Mouse (Mus musculus): ENCODE results near the gene Treml1.
"Not testable (repeated sequence)": the region's sequence is repeated elsewhere in the genome, so short reads cannot be mapped to it uniquely, and the experiment has no call there.

The Treml1 gene

DNA sequence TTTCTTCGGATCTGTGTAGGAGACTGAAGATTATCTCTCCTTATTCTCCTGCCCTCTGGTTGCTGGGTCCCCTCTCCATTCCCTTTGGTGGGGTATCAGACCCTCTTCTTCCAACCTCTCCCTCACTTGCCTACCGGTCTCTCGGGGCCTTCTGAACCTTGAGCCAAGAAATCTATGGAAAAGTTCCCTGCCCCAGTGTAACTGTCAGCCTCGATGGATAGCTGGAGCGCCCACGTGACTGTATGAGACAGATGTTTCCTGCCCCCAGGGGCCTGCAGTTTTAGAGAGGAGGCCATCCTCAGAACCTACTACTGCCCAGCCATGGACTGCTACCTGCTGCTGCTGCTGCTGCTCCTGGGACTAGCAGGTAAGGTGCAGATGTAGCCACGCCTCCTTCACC is at the start of gene Treml1:
Gene Treml1, plus strand, starts transcription at position 301 of the 400 bp plus-strand sequence.
- DNase-seq, result no peak

DNA sequence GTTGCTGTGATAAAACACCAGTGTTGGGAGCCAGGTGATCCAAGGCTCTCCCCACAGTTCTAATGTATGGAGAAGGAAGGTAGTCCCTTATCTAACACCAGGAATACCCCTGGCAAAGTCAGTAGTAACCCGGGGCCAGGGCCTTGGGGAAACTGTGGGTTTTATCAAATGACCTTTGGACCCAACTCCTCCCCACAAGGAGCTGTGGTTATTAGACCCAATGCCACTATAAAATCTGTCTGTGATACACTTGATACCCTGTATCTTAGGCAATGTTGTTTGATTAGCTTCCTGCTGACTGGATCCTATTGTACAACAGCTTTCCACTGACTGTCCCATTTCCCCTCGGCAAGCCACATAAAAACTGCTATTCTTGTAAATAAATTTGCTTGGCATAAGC is 47.6 kb upstream of the Treml1 start:
- DNase-seq, result no peak

DNA sequence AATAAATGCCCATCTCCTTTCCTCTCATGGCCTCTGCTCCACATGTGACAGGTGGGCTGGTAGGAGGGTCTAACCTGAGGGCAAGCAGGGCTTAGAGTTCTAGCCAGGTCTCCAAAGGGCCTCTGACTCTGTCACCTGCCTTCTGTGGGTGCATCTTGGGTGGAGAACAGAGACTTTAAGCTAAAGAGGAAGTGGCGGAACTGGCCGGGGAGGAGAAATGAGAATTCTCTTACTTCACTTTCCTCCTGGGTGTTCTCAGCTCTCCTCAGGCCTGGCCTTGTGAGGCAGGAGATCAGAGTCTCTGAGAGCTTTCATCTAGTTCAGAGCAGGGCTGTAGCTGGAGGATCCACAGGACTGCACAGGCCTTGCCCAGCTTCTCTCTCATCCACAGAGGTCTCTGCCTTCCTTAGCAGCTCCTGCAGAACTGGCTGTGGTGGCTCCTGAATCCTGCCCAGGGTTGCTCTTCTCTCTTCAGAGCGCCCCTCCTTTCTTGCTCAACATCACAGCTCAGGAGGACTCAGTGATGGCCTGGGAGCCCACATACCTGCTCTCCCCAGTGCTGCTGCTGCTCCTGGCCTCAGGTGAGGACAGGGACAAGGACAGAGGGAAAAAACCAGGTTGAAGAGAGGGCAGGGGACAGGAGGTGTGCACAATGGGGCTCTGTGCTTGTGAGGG is 43.7 kb upstream of the Treml1 start, which contains the start of gene B430306N03Rik:
Gene B430306N03Rik, plus strand, starts transcription at position 237 of the 675 bp plus-strand sequence.
- DNase-seq, result not testable (repeated sequence)

DNA sequence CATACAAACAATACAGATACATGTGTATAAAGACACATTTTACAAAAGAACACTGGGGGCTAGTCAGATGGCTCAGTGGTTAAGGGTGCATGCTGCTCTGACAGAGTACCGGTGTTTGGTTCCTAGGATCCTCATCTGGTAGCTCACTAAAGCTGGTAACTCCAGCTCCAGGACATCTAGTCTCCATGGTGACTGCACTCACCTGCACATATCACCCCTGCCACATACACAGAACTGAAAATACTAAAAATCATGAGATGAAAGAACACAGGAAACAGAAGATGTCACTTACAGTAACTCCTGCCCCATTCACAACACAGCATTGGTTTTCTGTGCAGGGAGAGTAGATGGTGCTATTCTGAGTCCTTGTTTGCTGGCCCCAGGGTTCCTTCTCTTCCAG is 41.0 kb upstream of the Treml1 start:
- DNase-seq, result no peak

DNA sequence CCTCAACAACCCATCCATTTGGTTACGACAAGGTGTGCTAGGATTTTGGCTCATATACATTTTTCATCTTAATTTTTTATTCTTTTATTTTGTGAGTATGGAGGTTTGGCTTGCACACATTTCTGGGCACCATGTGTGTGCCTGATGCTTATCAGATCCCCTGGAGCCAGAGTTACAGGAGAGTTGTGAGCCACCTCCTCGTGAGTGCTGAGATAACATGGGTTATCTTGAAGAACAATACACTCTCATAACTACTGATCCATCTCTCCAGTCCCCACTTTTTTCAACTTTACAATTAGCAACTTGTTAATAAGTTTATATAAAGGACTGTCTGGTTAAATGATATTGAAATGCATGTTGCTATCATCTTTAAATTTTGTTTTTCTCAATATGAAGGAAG is 38.4 kb upstream of the Treml1 start:
- DNase-seq, result no peak

DNA sequence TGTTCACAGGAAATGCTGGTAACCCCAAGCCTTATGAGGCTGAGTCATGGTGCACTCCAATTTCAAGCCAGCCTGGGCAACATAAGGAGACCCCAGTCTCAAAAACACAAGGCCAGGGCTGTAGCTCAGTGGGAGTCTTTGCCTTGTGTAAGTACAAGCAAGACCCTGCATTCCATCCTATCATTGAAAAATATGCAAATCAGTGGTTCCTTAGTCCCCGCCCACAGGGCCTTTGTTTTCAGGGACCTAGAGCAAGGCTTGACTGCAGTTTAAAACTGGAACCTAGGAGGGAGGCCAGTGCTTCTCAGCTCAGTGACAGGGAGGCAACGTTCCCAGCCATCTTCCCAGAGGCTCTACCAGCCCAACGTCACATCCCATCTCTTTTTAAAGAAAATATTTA is 36.5 kb upstream of the Treml1 start:
- no peak for DNase-seq

DNA sequence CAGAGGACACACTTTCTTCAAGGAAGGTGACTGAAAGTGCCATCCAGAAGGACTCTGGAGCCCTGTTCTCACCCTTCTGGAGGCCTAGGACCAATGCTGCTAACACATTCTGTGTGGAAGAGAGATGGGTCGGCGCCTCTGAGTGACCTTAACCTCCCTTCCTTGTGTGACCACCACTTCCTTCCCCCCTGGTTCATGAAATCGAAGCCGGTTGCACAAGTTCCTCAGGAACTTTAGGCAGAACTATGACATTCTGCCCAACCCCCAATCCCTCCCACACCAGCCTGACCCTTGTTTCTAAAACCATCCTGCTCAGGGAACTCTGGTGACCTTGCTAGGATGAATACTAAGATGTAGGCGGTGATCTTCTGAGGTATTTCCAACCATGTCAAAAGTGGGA is 35.5 kb upstream of the Treml1 start:
- no peak for DNase-seq

DNA sequence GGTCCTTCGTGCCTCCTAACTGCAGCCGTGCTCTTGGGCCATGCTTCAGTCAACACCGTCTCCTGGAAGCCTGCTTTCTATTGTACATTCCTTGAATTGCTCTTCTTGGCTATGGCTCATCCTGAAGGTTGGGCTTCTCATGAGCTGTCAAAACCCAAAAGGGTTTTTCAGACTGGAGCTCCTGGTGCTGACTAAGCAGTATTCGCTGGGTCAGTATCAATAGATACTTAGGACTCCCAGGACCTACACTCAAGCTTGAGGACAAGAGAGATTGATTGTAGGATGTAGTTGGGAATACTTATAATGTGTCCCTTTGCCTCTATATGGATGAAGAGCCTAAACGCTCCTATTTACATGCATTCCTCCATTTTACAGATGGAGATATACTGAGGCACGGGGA is 34.6 kb upstream of the Treml1 start:
- no peak for DNase-seq

DNA sequence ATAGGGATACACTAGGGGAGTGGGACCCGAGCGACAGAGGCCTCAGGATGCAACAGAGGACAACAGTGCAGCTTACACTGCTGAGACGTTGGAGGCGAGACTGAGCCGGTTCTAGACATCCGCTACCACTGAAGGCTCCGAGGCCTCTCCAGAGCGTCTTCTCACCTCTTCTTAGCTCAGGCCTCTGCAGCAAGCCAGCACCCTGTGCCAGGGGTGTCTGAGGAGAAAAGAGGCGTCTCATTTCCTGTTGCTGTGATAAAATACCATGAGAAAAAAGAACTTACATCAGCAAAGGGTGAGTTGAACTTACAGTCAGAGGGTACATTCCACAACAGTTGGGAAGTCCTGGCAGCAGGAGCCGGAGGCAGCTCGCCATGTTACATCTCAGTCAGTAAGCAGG is 34.1 kb upstream of the Treml1 start:
- no peak for DNase-seq

DNA sequence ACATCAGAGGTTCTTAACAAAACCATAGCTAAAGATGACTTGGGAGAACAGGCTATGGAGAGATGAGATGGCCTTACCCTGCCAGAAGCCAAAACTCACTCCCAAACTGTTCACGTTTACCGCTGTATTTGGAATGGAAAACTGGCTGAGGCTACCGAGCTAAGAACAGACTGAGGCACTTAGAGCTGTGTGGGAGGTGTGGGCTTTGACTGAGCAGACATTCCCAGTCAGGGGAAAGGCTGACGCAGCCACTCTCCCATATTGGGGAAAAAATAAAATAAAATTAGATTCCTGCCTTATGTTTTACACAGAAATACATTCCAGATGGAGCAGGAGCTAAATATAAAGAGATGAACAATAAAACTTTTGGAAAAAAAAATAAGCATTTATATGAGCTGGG is 33.1 kb upstream of the Treml1 start:
- DNase-seq, result no peak

DNA sequence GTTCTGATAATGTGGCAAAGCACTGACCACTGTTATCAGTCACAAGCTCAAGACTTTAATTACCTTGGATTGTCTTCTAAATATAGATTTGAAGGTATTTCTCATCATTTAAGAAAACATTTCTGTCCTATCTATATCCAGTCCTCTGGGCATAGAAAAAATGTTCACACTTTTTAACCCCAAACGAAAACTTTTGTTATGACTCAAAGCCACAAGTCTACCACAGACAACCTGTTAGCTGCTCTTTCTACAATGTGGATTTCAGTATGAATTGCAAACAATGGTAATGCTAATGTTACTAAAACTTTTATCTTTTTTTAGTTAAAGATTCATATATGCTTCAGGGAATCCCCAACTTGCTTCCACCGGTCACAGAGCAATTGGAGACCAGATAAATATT is 27.2 kb upstream of the Treml1 start:
- no peak for DNase-seq

DNA sequence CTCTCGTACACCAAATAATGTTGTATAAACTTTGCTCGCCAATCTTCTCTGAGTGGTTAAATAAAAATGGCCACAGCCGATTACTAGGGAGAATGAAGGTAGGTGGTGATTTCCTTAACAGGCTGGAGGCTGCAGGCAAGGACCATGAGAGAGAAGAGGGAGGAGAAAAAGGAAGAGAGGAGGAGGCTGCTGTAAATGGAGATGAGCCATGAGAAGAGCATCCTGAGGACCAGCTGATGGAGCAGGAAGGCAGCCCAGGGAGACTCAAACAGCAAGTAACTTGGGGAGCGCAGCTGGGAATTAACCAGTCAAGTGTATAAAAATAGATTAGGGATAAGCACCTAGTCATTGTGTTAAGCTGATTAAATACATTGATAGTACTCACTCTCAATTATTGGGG is 25.5 kb upstream of the Treml1 start:
- no peak for DNase-seq

DNA sequence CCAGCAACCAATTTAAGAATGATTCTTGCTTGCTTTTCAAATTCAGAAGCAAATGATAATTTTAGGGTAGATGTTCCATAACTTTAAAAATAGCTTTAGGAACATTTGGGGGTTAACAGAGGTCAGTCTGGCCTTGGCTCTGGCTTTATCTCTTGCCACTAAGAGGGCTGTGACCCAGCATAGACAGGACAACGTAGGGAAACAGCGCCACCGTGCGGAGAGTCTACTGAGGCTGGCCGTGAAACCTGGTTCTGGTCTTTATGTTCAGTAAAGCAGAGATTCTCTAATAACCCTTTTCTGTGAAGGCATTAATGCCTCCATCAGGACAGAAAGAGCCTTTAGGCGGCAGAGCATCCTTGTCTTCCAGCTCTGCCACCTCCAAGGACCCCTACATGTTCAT is 22.9 kb upstream of the Treml1 start:
- DNase-seq, result peak; percentile 71 to 85

DNA sequence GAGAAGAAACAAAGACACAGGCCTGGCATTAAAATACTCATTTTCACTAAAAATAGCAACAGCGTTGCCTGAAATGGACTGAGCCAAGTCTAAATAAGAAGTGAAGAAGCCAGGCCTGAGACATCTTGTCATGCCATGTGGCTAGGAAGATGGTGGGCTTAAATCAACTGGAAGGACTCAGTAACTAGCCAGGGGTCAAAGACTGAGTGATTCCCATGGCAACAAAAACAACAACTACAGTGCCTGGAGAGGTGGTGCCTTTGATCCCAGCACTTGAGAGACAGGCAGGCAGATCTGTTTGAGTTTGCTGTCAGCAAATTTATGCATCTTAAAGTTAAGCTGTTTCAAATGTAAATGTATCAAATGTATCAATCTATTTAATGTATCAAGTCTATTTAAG is 19.4 kb upstream of the Treml1 start:
- DNase-seq, result no peak

DNA sequence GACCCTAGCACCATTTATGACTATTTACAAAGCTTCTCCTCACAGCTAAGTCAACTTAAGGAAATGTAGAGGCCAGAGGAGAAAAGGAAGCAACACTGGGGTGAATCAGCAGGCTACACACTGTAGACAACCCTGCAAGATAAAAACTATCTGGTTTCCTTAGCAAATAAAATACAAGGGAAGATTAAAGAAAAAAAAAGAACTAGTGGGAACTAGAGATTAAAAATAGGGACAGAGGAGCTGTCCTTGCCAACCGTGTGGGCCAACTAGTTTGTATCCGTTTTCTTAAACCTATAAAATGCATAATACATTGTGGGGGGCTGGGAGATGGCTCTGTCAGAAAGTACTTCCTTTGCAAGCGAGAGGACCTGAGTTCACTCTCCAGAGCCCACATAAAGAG is 17.8 kb upstream of the Treml1 start:
- no peak for DNase-seq

DNA sequence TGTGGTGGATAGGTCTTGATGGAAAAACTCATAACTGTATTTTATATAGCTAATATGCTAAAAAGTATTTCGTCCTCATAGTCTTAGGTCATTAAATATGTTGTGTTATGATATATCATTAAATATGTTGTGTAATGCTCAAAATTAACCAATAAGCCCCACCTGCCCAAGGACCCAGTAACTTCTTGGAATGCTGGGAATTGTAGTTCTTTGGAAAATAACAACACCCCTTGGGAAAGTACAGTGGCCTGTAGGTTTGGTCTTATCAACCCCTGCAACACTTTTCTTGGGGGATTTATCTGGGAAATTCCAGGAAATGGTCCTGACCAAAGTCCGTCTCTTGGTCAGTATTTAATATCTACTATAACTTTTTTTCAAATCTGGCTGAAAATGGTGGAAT is 16.7 kb upstream of the Treml1 start:
- no peak for DNase-seq

DNA sequence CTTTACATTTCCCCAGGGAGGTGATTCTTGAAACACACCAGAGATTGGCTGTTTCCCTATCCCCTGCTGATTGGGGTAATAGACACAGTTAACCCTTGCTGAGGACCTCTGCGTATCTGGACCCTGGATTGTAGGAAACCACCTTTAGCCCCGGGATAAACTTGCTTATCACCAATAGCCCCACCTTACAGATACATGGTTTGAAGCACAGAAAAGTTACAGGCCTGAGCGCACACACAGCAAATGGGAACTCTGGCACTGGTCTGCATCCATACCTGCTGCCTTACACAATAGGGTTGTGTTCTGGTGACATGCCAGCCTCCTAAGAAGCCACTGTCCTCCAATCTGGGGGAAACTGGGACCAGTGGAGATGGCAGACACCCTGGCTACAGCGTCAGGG is 13.9 kb upstream of the Treml1 start:
- DNase-seq, result no peak

DNA sequence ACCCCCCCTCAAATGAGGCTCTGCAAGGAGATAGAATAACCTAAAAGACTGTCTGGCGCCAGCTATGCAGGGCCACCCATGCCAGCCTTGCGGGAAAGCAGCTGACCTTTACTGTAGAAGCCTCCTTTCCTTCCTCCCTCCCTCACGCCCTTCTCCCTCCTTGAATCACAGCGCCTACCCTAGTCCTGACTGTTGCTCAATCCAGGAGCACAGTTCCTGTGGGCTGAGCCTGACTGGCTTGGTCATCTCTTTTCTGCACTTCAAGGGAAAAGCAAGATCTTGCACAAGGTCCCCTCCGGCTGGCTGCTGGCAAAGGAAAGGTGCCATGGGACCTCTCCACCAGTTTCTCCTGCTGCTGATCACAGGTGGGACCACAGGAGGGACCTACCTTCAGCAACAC is 13.5 kb upstream of the Treml1 start, which contains the start of gene Trem2:
Gene Trem2, plus strand, starts transcription at position 171 of the 400 bp plus-strand sequence.
- no peak for DNase-seq

DNA sequence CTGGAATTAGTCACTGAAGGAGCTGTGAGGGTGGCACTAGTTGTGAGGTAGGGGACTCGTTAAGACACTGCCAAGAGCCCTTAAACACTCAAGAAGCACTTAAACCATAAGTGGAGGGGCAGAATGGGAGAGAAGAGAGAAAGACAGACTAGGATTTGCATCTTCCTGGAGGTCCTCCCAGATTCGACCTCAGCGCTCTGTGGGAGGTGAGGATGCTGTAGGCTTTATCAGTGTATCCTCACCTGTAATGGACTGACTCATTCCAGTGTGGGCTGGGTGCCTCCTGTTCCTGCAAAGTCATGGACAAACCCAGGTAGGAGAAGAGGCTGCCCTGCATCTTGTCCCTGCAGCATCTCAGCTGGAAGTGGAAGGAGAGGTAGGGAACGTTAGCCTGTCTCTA is 12.9 kb upstream of the Treml1 start:
- no peak for DNase-seq

DNA sequence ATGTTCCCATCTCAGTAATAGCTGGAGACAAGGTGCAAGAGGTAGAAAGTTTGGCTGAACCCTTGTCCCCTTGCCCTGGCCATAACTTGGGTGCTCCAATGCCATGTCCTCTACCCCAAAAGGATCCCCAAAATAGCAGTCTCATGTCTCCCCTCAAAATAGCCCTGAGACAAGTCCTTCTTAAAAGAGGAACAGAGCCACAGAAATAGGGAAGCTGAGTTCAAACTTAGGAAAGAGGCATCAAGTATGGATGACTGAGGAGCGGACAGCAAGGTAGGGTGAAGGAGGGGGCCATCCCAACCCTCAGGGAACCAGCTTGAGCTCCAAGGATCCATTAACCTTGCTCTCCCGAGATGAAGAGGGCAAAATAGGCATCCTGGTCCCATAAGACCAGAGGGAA is 12.4 kb upstream of the Treml1 start:
- no peak for DNase-seq

DNA sequence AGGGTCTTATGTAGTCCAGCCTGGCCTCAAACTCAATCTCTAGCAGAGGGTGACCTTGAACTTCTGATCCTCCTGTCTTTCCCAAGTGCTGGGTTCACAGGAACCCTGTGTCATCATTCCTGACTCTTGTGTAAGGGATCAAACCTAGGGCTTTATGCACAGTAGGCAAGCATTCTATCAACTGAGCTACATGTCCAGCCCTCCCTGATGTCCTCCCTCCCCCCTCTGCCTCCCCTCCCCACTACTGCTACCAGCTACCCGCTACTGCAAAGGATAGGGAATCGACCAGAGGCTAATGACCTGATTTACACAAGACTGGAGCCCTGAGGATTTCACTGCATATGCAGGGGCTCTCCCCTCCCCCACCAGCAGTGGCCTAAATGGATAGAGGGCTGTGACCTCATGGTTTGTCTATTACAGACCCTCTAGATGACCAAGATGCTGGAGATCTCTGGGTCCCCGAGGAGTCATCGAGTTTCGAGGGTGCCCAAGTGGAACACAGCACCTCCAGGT is 9.0 kb upstream of the Treml1 start:
- DNase-seq, result no peak

DNA sequence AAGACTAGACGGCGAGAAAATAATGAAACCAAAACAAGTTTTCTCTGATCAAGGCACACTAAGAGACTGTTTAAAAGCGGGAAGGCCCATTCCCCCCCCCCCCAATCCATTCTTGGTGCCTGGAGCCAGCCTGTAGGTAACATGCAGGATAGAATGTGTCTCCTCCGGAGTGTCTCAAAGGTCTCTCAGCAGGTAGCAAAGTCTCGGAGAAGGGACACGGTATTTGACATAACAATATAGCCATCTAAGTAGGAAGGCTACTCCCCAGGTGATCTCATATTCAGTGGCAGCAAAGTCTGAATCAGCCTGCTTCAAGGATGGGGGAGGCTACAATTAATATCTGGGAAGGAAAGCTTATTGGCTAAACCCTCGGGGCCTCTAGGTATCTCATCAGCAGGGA is 6.7 kb upstream of the Treml1 start:
- not testable (repeated sequence) for DNase-seq

DNA sequence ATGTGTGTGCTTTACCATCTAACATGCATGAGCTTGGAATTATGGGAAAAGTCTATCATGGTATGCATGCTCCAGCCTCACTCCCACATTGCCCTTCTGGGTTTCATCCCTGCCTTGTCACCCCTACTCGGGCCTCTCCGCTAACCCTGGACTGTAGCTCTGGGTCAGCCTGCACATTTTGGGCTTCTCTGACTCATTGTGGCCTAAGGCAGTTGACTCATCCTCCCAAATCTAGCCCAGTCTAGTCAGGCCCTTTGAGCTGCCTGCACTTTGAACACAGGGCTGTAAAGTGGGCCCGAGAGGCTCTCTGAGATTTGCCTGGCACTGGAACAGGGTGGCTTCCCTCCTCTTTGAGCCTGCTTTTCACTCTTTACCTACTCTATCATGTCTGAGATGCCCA is 3.9 kb upstream of the Treml1 start:
- no peak for DNase-seq

DNA sequence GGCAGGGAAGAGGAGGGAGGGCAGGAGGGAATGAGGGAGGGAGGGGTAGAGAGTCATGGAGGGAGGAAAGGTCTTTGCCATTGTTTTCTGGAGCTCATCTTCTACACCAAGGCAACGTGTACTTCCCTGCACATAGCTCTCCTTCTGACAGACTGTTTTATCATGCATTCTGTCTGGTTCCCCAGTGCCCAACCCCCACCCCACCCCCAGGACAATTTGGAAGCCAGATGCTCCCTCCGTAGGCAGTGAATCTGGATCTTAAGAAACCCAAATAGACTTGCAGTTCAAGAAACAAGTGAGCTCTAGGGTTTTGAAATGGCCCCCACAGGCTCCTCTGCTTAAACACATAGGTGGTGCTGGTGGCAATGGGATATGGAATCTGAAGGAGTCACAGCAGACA is 1.8 kb upstream of the Treml1 start:
- no peak for DNase-seq

DNA sequence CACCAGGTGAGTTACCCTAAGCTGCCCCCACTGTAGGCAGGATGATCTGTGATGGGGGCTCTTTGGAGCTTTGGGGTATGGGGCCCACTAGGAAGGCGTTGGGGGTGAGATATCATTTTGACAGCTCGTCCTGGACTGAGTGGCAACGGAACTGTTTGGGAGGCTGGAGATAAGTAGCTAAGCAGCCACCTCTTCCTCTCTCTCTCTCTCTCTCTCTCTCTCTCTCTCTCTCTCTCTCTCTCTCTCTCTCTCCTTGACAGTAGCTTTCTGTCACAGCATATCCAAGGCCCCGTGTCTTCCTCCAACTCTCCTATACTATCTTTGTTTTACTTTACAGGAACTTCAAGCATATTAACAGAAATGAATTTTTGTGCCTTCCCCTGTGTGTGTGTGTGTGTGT is 746 bp downstream of the Treml1 start:
- no peak for DNase-seq
